Mouse (Mus musculus) megakaryocyte, embryonic 14.5 days (primary cell): ENCODE measurements around the gene Fbxw4.

Experiments used
- FLI1 ChIP-seq: IDR thresholded peaks from 2 replicates; pipeline ENCODE4 v1.6.1; 2012; ENCODE audit warnings: low read length, inconsistent platforms, mixed read lengths
- GATA1 ChIP-seq: IDR thresholded peaks from 3 replicates; pipeline ENCODE4 v1.6.1; 2012; ENCODE audit warnings: mixed read lengths, low read length, inconsistent platforms, borderline replicate concordance

- TF ChIP-seq GATA1: no peak
- TF ChIP-seq FLI1: no peak
Observed at GRCm38 (mm10) chr19:45692211-45692610, 32.1 kb upstream of the Fbxw4 start.
